Mouse (Mus musculus): ENCODE measurements at regions not wholly inside any gene's neighbourhood (a gene's known extent, or its start where the extent isn't known, plus 50 kb on each side); places are given as distances from the start of the nearest gene placed in this dataset.

DNA sequence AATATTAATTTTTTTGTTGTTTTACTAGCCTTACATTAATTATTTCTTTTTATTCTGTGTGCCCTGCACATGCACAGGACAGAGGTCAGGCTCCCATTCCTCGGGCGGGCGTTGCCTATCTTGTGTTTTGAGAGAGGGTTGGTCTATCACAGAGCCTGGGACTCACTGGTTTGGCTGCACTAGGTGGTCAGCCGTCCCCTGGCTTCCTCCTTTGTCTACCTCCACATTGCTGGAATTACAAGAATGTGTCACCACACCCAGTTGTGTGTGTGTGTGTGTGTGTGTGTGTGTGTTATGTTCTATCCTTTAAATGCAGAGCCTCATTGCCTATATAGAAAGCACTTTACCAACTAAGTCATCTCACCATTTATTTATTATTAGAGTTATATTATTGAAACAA is 478.5 kb downstream of the Zfp704 start:
- no peak for TF ChIP-seq POLR2A (IDR thresholded peaks at IDR 0.05; ENCODE audit: control insufficient read depth, low read depth, low read length)
- TF ChIP-seq CTCF (IDR thresholded peaks at IDR 0.05; ENCODE audit: control insufficient read depth, insufficient read depth, insufficient replicate concordance, low read depth, low read length) = no peak
